Mouse (Mus musculus): ENCODE data around the gene Srp68. TPM values are rescaled to one million over a fixed set of nuclear protein-coding genes. Genes with fewer than 3 reads are reported as not detected.

The Srp68 gene
- total RNA-seq, 2 experiments from 2014 or later, result 94.2 to 94.6 TPM

- no peak for DNase-seq (ENCODE audit: low spot score in 2 of 2)
Observed at GRCm38 (mm10) chr11:116213877-116214510, 60.0 kb downstream of the Srp68 start.

DNA sequence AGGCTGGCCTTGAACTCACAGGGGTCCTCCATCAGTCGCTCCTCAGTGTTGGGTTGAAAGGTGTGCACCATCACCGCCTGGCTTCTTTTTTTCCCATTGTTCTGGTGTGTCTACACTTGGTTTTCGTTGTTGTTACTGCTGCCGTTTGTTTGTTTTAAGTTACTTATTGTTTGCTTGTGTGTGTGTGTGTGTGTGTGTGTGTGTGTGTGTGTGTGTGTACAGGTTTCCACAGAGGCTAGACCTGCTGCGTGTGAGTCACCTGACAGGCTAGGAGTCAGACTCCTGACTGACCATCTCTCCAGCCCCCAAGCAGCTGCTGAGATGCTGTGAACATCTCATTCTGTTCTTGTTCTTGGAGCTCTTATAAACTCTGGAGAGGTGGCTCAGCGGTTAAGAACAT lies 61.2 kb downstream of the Srp68 start:
- no peak for DNase-seq (ENCODE audit: low spot score in 2 of 2)

DNA sequence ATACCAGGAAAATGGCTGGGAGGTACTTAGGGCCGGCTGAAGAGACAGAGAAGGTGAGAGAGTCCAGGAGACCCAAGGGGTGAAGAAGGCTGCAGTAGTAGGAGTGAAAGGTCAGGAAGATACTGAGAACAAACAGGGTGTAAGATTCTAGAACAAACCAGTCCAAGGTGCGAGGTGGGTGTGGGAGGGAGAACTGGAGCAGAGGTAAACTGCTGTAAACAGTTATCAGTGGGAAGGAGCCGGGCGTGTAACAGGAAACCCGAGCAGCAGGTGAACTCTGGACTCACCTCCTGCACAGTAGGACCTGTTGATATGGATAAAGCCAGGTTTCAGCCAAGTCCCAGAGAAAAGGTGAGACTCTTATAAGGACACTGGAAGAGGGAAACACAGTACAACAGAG lies 63.3 kb downstream of the Srp68 start:
- no peak for DNase-seq (ENCODE audit: low spot score in 2 of 2)

DNA sequence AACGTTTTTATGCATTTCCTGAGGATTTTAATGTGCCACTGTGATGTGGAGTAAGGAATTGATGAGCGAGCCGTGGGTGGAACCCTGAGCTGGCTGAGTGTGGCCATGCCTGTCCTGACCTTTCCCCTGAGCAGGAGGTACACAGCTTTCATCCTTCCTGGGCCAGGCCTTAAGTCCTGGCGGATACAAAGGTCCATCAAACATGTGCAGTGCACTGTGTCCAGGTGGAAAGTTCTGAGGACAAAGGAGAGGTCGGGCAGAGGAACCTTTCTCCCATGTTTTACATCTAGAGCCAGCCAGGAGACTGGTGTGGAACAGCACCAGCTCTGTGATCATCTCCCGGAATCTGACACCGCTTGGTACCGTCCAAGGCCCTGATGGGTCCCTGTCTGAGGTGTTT lies 64.8 kb downstream of the Srp68 start:
- DNase-seq (ENCODE audit: low spot score in 2 of 2), result no peak

- no peak for DNase-seq (ENCODE audit: low spot score in 2 of 2)
Observed at GRCm38 (mm10) chr11:116208660-116209059, 65.4 kb downstream of the Srp68 start.

- no peak for DNase-seq (ENCODE audit: low spot score in 2 of 2)
Observed at GRCm38 (mm10) chr11:116206678-116207077, 67.3 kb downstream of the Srp68 start.

- no peak for DNase-seq (ENCODE audit: low spot score in 2 of 2)
Observed at GRCm38 (mm10) chr11:116203150-116203549, 70.9 kb downstream of the Srp68 start.

DNA sequence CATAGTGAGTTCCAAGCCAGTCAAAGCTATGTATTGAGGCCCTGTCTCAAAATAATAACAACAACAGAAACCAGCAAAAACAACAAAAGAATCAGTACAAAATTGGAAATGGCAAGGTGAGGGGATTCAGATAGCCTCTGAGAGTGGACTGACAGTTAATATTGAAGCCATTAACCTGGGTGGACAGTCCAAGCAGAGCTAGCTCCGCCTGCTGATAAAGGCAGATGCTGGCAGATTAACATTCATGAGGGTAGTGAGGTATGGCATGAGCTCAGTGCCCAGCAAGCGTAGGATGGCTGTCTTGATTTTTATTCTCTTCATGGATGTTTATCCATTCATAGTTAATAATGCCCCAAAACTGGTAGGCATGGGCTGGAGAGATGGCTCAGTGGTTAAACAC lies 72.9 kb downstream of the Srp68 start:
- DNase-seq (ENCODE audit: low spot score in 2 of 2), result no peak

- DNase-seq (ENCODE audit: low spot score in 2 of 2), result peak; percentile 89 to 95
Observed at GRCm38 (mm10) chr11:116198639-116199531, 75.1 kb downstream of the Srp68 start, which contains the start of the genes Ten1 and Acox1. Ten1 (plus strand) TSS chr11:116198855. Acox1 (minus strand) TSS chr11:116199045.

GRCm38 (mm10) chr11:116198132-116198531 lies 75.9 kb downstream of the Srp68 start:
- DNase-seq (ENCODE audit: low spot score in 2 of 2), result no peak

GRCm38 (mm10) chr11:116197584-116197906 lies 76.5 kb downstream of the Srp68 start:
- no peak for DNase-seq (ENCODE audit: low spot score in 2 of 2)

- DNase-seq (ENCODE audit: low spot score in 2 of 2), result no peak
Observed at GRCm38 (mm10) chr11:116196866-116197583, 77.0 kb downstream of the Srp68 start.

DNA sequence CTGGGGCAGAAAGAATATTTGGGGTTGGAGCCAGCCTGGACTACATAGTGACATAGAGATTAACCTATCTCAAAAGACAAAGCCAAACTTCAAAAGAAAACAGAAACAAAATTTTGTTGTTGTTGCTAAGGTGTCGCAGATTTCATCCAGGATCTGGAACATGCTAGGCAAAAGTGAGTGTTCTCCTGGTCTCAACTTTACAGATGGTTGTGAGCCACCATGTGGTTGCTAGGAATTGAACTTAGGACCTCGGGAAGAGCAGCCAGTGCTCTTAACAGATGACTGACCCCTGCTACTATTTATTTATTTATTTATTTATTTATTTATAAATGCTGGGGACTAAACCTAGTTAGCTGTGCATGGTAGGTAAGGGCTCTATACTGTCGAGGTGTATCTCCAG lies 77.7 kb downstream of the Srp68 start:
- no peak for DNase-seq (ENCODE audit: low spot score in 2 of 2)

DNA sequence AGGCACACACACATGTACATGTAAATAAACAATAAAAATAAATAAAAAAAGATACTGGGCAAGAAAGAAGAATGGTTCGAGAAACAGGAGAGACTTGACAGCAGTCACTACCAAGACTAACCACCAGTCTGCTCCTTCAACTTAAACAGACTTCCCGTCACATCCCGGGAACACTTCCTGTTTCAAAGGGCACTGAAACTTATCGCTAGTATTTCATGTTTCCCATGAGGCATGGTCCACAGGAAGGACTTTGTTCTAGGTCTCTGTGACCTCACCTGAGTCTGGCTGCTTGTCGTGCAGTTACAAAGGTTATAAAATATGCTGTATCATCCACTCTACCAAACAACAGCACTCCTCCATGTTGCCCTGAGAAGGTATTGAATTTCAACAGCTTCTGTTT lies 78.8 kb downstream of the Srp68 start:
- no peak for DNase-seq (ENCODE audit: low spot score in 2 of 2)

Other genes with a start within 250 kb of the Srp68 start
- gene H3f3b, start 246.3 kb downstream of the Srp68 start, total RNA-seq (2021), result 100 to 1,000 TPM; 383 to 437 TPM
- 10 to 100 TPM; 25.9 to 26.0 TPM for gene Unk, start 243.9 kb downstream of the Srp68 start, total RNA-seq (2021)
- gene Unc13d, start 196.3 kb downstream of the Srp68 start, total RNA-seq (2021), result 1 to 10 TPM; 1.1 to 2.0 TPM
- gene Wbp2, start 187.2 kb downstream of the Srp68 start, total RNA-seq (2021), result 10 to 100 TPM; 63.0 to 63.4 TPM
- 10 to 100 TPM; 48.1 to 48.8 TPM for gene Trim47, start 147.0 kb downstream of the Srp68 start, total RNA-seq (2021)
- 1 to 10 TPM; 4.2 to 4.6 TPM for gene Trim65, start 143.1 kb downstream of the Srp68 start, total RNA-seq (2021)
- gene Mrpl38, start 135.3 kb downstream of the Srp68 start, total RNA-seq (2021), result 10 to 100 TPM; 47.0 to 50.6 TPM
- 10 to 100 TPM; 26.6 to 27.5 TPM for gene Fbf1, start 106.1 kb downstream of the Srp68 start, total RNA-seq (2021)
- gene Ten1, start 75.4 kb downstream of the Srp68 start, total RNA-seq (2021), result 10 to 100 TPM; 29.2 to 38.6 TPM
- 10 to 100 TPM; 45.6 to 47.5 TPM for gene Acox1, start 75.2 kb downstream of the Srp68 start, total RNA-seq (2021)
- gene Evpl, start 36.1 kb downstream of the Srp68 start, total RNA-seq (2021), result under 1 TPM; 0.41 to 0.47 TPM
- under 1 TPM; 0.37 to 0.75 TPM for gene Galr2, start 6.7 kb upstream of the Srp68 start, total RNA-seq (2021)
- 10 to 100 TPM; 87.9 to 99.9 TPM for gene Exoc7, start 33.0 kb upstream of the Srp68 start, total RNA-seq (2021)
- under 1 TPM; 0.29 to 0.31 TPM for gene Foxj1, start 61.2 kb upstream of the Srp68 start, total RNA-seq (2021)
- 10 to 100 TPM; 32.8 to 37.3 TPM for gene Rnf157, start 138.8 kb upstream of the Srp68 start, total RNA-seq (2021)
- gene Ubald2, start 159.9 kb upstream of the Srp68 start, total RNA-seq (2021), result 10 to 100 TPM; 44.6 to 45.1 TPM
- gene Qrich2, start 192.0 kb upstream of the Srp68 start, total RNA-seq (2021), result under 1 TPM; 0.02 to 0.10 TPM
- 10 to 100 TPM; 43.3 to 49.6 TPM for gene Prpsap1, start 220.0 kb upstream of the Srp68 start, total RNA-seq (2021)

Measured in gastrocnemius, postnatal 4 days (tissue).